Mouse (Mus musculus): ENCODE results near the gene Galnt10. TPM values are rescaled to one million over a fixed set of nuclear protein-coding genes. Genes with fewer than 3 reads are reported as not detected.
A peak's percentile ranks its signal among the peaks of the same experiment; 100 is the strongest.

Galnt10 gene
- total and polyA plus RNA-seq, 3 experiments = 5.2 to 8.7 (median 5.6) TPM

DNA sequence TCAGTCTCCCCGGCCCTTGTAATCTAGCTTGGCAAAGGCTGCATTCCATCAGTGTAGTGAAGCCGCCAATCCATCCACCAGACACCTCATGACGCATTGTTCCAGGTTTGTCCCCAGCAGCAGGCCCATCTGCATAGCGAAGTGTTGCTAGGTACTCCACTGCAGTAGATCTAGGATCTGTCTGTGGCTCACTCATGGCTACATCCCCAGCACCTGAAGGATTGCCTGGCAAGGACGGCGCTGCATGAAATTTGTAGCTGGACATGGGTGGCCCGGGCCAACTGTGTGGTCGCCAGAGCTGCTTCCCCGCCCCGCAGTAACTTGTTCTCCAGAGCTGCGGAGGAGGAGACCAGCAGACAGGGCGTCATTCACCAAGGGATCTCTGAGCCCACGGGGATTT lies 128.2 kb downstream of the Galnt10 start:
- no peak for TF ChIP-seq POLR2A (IDR thresholded peaks at IDR 0.05; ENCODE audit: insufficient read depth, low read depth, low read length)
- no peak overlapping the region for H3K27ac ChIP-seq
- no peak overlapping the region for H3K4me3 ChIP-seq
- H3K36me3 ChIP-seq (ENCODE audit: control insufficient read depth, insufficient read depth, low read length) = no peaks in the 10 kb centered on the region
- H3K79me2 ChIP-seq (replicated peaks; ENCODE audit: control insufficient read depth, insufficient read depth, low read length) = no peaks in the 10 kb centered on the region
- no peak overlapping the region for H3K9ac ChIP-seq (ENCODE audit: low read depth, low read length)
- intact Hi-C loops (cut with DNase I) = no loop called here
- H3K4me1 ChIP-seq (ENCODE audit: control insufficient read depth, insufficient read depth, low read length) = peaks cover 9% of the 10 kb centered on the region
- H3K27me3 ChIP-seq (ENCODE audit: control insufficient read depth, insufficient read depth, low read length) = no peaks in the 10 kb centered on the region
- no peak for DNase-seq
- WGBS = 35% methylated on average over 13 of the region's 13 CpGs

DNA sequence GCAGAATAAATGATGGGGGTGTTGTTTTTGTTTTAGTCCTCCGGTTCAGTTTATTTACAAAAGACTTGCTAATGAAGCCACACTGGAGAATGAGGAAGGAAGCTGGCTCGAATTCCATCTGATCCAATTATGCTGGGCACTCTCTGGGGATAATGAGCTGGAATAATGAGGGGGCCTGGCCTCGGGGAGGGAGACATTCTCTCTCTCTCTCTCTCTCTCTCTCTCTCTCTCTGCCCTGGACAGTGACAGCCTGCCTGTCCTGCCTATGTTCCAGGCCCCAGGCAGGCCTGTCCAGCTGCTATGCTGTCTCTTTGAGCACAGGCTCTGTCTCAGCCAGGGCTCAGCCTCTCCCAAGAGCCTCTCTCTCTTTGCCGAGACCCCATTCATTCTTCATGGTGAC lies 128.7 kb downstream of the Galnt10 start:
- Histone ChIP-seq H3K36me3 (ENCODE audit: control insufficient read depth, insufficient read depth, low read length) (no peaks in the 10 kb centered on the region), H3K27ac (no peak overlapping the region), H3K27me3 (ENCODE audit: control insufficient read depth, insufficient read depth, low read length) (no peaks in the 10 kb centered on the region), H3K9ac (ENCODE audit: low read depth, low read length) (no peak overlapping the region), H3K79me2 (replicated peaks; ENCODE audit: control insufficient read depth, insufficient read depth, low read length) (no peaks in the 10 kb centered on the region), H3K4me1 (ENCODE audit: control insufficient read depth, insufficient read depth, low read length) (peaks cover 9% of the 10 kb centered on the region), H3K4me3 (no peak overlapping the region)
- DNase-seq = no peak
- WGBS = 35% methylated on average over 4 of the region's 4 CpGs
- TF ChIP-seq POLR2A (IDR thresholded peaks at IDR 0.05; ENCODE audit: insufficient read depth, low read depth, low read length) (no peak), CTCF (IDR thresholded peaks at IDR 0.05) (no peak), EP300 (IDR thresholded peaks at IDR 0.05; ENCODE audit: insufficient read depth, low read depth, low read length) (no peak)
- intact Hi-C loops (cut with DNase I) = no loop called here

DNA sequence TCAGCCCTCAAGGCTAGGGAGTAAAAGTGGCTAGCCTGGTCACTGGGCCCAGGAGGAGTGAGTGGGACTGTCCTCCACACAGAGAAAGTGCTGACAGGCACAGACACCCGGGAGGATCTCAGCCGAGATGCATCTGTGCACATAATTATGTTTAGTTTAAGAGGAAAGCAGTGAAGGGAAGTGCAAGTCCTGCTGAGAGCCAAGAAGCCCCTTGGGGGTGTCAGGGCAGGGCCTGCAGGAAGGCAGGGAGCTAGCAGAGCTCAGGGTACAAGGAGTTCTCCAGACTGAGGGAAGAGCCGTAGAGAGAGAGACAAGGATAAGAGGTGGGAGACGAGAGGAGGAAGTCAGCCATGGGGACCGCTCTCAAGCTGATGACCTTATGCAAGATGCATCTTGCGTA lies 130.6 kb downstream of the Galnt10 start:
- intact Hi-C loops (cut with DNase I) = no loop called here
- Histone ChIP-seq H3K27ac (no peak overlapping the region), H3K4me1 (ENCODE audit: control insufficient read depth, insufficient read depth, low read length) (peaks cover 9% of the 10 kb centered on the region), H3K9ac (ENCODE audit: low read depth, low read length) (no peak overlapping the region), H3K79me2 (replicated peaks; ENCODE audit: control insufficient read depth, insufficient read depth, low read length) (no peaks in the 10 kb centered on the region), H3K27me3 (ENCODE audit: control insufficient read depth, insufficient read depth, low read length) (no peaks in the 10 kb centered on the region), H3K4me3 (no peak overlapping the region), H3K36me3 (ENCODE audit: control insufficient read depth, insufficient read depth, low read length) (no peaks in the 10 kb centered on the region)
- no peak for TF ChIP-seq POLR2A (IDR thresholded peaks at IDR 0.05; ENCODE audit: insufficient read depth, low read depth, low read length)
- TF ChIP-seq EP300 (IDR thresholded peaks at IDR 0.05; ENCODE audit: insufficient read depth, low read depth, low read length) = no peak
- no peak for TF ChIP-seq CTCF (IDR thresholded peaks at IDR 0.05)
- WGBS = 54% methylated on average over 6 of the region's 6 CpGs
- no peak for DNase-seq

DNA sequence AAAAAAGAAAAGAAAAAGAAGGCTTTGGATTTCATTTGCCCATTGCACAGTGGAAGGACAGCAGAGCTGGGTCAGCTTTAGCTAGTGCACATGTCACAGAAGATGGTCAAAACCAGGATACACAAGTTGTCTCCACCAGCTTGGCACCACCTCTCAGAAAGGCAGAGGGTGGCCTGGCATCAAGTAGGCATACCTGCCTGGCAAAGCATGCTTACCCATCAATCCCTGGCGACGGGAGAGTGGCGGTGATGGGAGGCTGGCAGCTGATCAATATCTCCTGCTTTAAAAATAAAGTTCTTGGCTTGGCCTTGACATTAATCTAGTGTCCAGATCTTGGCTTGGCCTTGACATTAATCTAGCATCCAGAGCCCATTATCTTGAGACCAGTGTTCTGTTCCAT lies 131.3 kb downstream of the Galnt10 start:
- TF ChIP-seq CTCF (IDR thresholded peaks at IDR 0.05) (no peak), EP300 (IDR thresholded peaks at IDR 0.05; ENCODE audit: insufficient read depth, low read depth, low read length) (no peak), POLR2A (IDR thresholded peaks at IDR 0.05; ENCODE audit: insufficient read depth, low read depth, low read length) (no peak)
- no peak for DNase-seq
- intact Hi-C loops (cut with DNase I) = no loop called here
- no peak overlapping the region for H3K4me3 ChIP-seq
- peaks cover 9% of the 10 kb centered on the region for H3K4me1 ChIP-seq (ENCODE audit: control insufficient read depth, insufficient read depth, low read length)
- H3K79me2 ChIP-seq (replicated peaks; ENCODE audit: control insufficient read depth, insufficient read depth, low read length) = no peaks in the 10 kb centered on the region
- whole genome bisulfite sequencing = 51% methylated on average over 3 of the region's 3 CpGs
- no peaks in the 10 kb centered on the region for H3K36me3 ChIP-seq (ENCODE audit: control insufficient read depth, insufficient read depth, low read length)
- no peaks in the 10 kb centered on the region for H3K27me3 ChIP-seq (ENCODE audit: control insufficient read depth, insufficient read depth, low read length)
- H3K9ac ChIP-seq (ENCODE audit: low read depth, low read length) = no peak overlapping the region
- no peak overlapping the region for H3K27ac ChIP-seq

DNA sequence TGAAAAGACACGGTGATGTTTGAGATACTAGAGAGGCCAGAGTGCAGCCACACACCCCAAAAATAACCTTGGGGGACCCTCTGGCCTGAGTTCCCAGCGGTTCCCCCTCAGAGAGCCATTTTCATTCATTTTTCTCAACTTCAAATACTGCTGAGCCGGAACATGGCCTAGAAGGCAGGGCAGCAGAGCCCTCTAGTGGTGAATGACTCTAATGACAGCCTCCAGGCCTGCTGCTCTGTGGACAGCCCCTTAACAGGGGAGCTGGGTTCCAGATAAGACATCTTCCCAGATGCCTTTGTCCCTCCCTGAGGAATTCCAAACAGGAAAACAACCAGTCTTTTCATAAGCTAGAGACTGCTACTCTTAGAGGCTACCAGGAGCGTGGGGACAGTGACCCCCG lies 133.1 kb downstream of the Galnt10 start:
- TF ChIP-seq CTCF (IDR thresholded peaks at IDR 0.05) (no peak; the same call in 1 of the 2 replicates), EP300 (IDR thresholded peaks at IDR 0.05; ENCODE audit: insufficient read depth, low read depth, low read length) (peak; percentile 88)
- Histone ChIP-seq H3K27me3 (ENCODE audit: control insufficient read depth, insufficient read depth, low read length) (no peaks in the 10 kb centered on the region), H3K36me3 (ENCODE audit: control insufficient read depth, insufficient read depth, low read length) (no peaks in the 10 kb centered on the region), H3K27ac (no peak overlapping the region), H3K4me1 (ENCODE audit: control insufficient read depth, insufficient read depth, low read length) (peaks cover 9% of the 10 kb centered on the region), H3K9ac (ENCODE audit: low read depth, low read length) (no peak overlapping the region), H3K79me2 (replicated peaks; ENCODE audit: control insufficient read depth, insufficient read depth, low read length) (no peaks in the 10 kb centered on the region), H3K4me3 (no peak overlapping the region)
- peak; percentile 34 to 48 for DNase-seq
- 28% methylated on average over 5 of the region's 5 CpGs for WGBS
- intact Hi-C loops (cut with DNase I) = loop anchor here (1.0 kb wide), 3 partner anchors 161 to 303 kb away; no protein-coding TSS in a partner anchor

DNA sequence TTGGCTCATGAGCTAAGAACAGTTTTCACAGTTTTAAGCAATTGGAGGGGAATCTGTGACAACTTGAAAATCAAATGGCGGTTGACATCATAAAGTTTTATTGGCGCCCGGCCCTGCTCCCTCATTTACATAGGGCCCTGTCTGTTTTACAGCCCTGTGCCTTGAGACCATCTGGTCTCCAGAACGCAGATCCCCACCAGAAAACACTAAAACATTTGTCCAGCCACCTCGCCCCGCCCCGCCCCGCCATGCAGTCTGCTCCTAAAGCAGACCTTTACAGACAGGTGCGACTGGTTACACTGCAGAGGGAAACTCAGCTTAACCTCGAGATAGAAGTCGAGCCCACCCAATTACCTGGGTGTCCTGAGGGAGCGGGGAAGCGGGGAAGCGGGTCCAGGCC lies 134.6 kb downstream of the Galnt10 start:
- no peak for DNase-seq
- no peak overlapping the region for H3K27ac ChIP-seq
- no peaks in the 10 kb centered on the region for H3K27me3 ChIP-seq (ENCODE audit: control insufficient read depth, insufficient read depth, low read length)
- peaks cover 7% of the 10 kb centered on the region for H3K4me1 ChIP-seq (ENCODE audit: control insufficient read depth, insufficient read depth, low read length)
- 93% methylated on average over 14 of the region's 14 CpGs for WGBS
- no peak overlapping the region for H3K4me3 ChIP-seq
- H3K79me2 ChIP-seq (replicated peaks; ENCODE audit: control insufficient read depth, insufficient read depth, low read length) = no peaks in the 10 kb centered on the region
- H3K36me3 ChIP-seq (ENCODE audit: control insufficient read depth, insufficient read depth, low read length) = no peaks in the 10 kb centered on the region
- TF ChIP-seq EP300 (IDR thresholded peaks at IDR 0.05; ENCODE audit: insufficient read depth, low read depth, low read length) (no peak), POLR2A (IDR thresholded peaks at IDR 0.05; ENCODE audit: insufficient read depth, low read depth, low read length) (no peak), CTCF (IDR thresholded peaks at IDR 0.05) (no peak)
- no peak overlapping the region for H3K9ac ChIP-seq (ENCODE audit: low read depth, low read length)
- intact Hi-C loops (cut with DNase I) = no loop called here

Measured in heart, adult 2 months (tissue).